Mouse (Mus musculus): ENCODE results near the gene Sfxn2. TPM values are rescaled to one million over a fixed set of nuclear protein-coding genes. Genes with fewer than 3 reads are reported as not detected.

Gene Sfxn2
- polyA plus RNA-seq (2012; rRNA removed) = 26.4 and 26.7 TPM in 2 replicates
- 21.2 and 22.0 TPM in 2 replicates for polyA plus RNA-seq (2014; fragmentation: Nextera tagmentation; extraction: Ambion mirVana)

DNA sequence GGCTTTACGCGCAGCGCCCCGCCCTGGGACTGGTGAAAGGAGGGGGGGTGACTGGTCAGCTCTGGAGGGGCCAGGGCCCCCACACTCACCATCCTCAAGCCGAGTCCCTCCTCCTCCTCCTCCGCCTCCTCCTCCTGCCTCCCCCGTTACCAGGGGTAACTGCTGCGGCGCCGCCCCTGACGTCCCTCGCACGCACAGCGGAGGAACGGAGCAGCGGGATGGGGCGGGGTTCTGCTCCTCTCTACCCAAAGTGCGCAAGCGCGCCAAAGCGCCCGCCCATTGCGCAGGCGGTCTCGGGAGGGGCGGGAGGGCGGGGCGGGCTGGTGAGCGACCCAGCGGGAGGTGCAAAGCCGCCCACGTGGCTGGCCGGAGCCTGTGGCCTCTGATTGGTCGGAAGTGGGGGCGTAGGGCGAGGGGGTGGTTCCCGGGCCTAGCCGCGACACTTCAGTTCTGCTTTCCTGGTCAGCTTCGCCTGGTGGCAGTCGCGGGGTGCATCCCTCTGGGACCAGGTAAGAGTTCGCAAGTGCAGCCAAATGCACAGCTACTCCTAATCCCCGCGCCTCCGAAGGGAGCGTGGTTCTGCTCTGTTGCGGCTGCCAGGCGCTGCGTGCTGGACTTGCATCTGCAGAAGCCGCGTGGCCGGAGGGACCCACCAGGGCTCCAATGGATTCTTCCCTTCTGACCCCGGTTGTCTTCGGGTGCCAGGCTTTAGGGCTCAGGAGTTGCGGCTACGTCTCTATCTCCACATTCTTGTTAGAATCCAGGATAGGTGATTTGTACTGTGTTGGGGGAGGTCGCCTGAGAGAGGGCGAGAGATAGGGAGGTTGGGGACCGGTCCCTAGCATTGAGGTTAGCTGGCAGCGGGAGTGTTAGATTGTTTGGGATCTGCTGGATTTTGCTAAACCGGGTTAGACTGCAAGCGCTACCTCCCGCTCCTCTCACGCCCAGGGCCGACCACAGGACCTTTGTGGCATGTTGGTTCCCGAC is at the start of gene Sfxn2, which contains the start of gene Arl3:
Sfxn2 (plus strand) TSS at position 415 of the 987 bp plus-strand sequence.
Arl3 (minus strand) TSS at position 248 of the 987 bp plus-strand sequence.
- Histone ChIP-seq H3K27ac (replicated peaks; ENCODE audit: low read depth, low read length) (peak within 1 kb of the TSS; percentile 53), H3K4me2 (replicated peaks; ENCODE audit: low read depth, low read length, severe bottlenecking) (peak within 1 kb of the TSS; percentile 84), H3K4me3 (replicated peaks; ENCODE audit: low read length) (peak within 1 kb of the TSS; percentile 77), H3K36me3 (ENCODE audit: control insufficient read depth, insufficient read depth, low read length) (no peaks in the 10 kb centered on the region), H3K9me3 (ENCODE audit: control insufficient read depth, low read length) (no peaks in the 10 kb centered on the region), H3K27me3 (ENCODE audit: control insufficient read depth, insufficient read depth, low read length) (no peaks in the 10 kb centered on the region), H3K4me1 (ENCODE audit: control insufficient read depth, insufficient read depth, low read length) (peaks cover 18% of the 10 kb centered on the region), H3K9ac (ENCODE audit: low read depth, low read length, severe bottlenecking) (peak within 1 kb of the TSS; percentile 69)
- DNase-seq (ENCODE audit: low spot score) (peak; percentile 96), ATAC-seq (ENCODE audit: low FRiP score, low read depth) (peak; percentile 96)
- WGBS = under 1% methylated on average over 63 of the region's 67 CpGs
- peak; percentile 59; the same call in 1 of the 2 replicates for TF ChIP-seq POLR2A (IDR thresholded peaks at IDR 0.05; ENCODE audit: borderline replicate concordance, extremely low read depth, insufficient read depth, insufficient read length)

DNA sequence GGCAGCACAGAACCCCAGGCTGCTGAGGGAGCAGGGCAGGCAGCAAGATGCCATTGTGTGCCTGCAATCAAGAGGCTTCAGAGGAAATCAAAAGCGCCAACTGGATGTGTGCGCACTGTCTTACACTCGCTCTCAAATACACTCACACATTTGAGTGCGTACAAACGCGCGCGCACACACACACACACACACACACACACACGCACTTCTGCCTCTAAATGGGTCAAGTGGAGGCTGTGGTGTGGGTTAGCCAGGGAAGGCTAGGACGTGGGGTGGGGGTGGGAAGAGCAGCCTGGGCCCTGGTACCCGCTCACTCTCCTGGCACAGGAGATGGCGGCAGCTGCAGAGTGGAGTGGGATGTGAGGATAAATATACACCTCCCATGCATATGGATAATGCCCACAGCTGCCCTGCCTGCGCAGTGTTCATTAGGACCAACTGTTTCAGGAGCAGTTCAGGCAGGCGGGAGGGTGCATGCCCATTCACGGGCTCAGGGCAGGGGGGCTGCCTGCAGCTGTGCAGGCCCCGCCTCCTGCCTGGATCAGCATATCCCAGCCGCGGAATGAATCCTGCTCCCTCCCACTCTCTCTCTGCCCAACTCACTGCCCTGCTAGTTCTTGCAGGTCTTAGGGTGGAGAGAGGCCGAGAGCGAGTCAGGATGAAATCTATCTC is 49.5 kb upstream of the Sfxn2 start:
- Histone ChIP-seq H3K4me3 (replicated peaks; ENCODE audit: low read length) (peak overlapping the region; percentile 4), H3K27ac (replicated peaks; ENCODE audit: low read depth, low read length) (0 out of 2 replicates have a peak overlapping the region, but pooled peaks have one; percentile 55), H3K4me2 (replicated peaks; ENCODE audit: low read depth, low read length, severe bottlenecking) (peak overlapping the region; percentile 39), H3K9ac (ENCODE audit: low read depth, low read length, severe bottlenecking) (0 out of 2 replicates have a peak overlapping the region, but pooled peaks have one; percentile 3), H3K9me3 (ENCODE audit: control insufficient read depth, low read length) (no peaks in the 10 kb centered on the region), H3K4me1 (ENCODE audit: control insufficient read depth, insufficient read depth, low read length) (peaks cover 61% of the 10 kb centered on the region), H3K27me3 (ENCODE audit: control insufficient read depth, insufficient read depth, low read length) (no peaks in the 10 kb centered on the region), H3K36me3 (ENCODE audit: control insufficient read depth, insufficient read depth, low read length) (no peaks in the 10 kb centered on the region)
- DNase-seq (ENCODE audit: low spot score) (peak; percentile 84), ATAC-seq (ENCODE audit: low FRiP score, low read depth) (peak; percentile 84)
- WGBS = 4% methylated on average over 20 of the region's 20 CpGs
- no peak for TF ChIP-seq POLR2A (IDR thresholded peaks at IDR 0.05; ENCODE audit: borderline replicate concordance, extremely low read depth, insufficient read depth, insufficient read length)

DNA sequence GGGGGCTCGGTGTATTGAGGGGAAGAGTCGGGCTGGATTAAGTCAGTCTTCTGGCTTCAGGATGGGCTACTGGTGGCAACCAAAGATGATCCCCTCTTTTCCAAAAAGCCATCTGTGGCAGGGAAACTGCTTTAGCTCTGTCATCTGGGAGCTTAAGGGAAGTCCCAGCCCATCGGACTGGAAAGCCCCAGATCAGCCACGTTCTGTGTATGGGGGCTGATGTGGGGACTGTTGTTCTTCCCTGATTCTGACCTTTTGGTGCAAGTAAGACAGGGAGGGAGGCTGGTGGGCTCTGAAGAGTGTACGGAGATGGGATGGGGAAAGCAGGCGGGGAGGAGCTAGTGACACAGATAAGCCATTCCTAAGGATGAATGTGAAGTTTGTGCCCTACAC is 49.0 kb upstream of the Sfxn2 start:
- DNase-seq (ENCODE audit: low spot score) = no peak
- 0 out of 2 replicates have a peak overlapping the region, but pooled peaks have one; percentile 3 for H3K9ac ChIP-seq (ENCODE audit: low read depth, low read length, severe bottlenecking)
- no peaks in the 10 kb centered on the region for H3K36me3 ChIP-seq (ENCODE audit: control insufficient read depth, insufficient read depth, low read length)
- H3K27me3 ChIP-seq (ENCODE audit: control insufficient read depth, insufficient read depth, low read length) = no peaks in the 10 kb centered on the region
- 16% methylated on average over 6 of the region's 6 CpGs for WGBS
- peak overlapping the region; percentile 4; the same call in 1 of the 2 replicates for H3K4me3 ChIP-seq (replicated peaks; ENCODE audit: low read length)
- no peak for TF ChIP-seq POLR2A (IDR thresholded peaks at IDR 0.05; ENCODE audit: borderline replicate concordance, extremely low read depth, insufficient read depth, insufficient read length)
- ATAC-seq (ENCODE audit: low FRiP score, low read depth) = no peak
- no peaks in the 10 kb centered on the region for H3K9me3 ChIP-seq (ENCODE audit: control insufficient read depth, low read length)
- H3K27ac ChIP-seq (replicated peaks; ENCODE audit: low read depth, low read length) = peak overlapping the region; percentile 55; the same call in 1 of the 2 replicates
- H3K4me2 ChIP-seq (replicated peaks; ENCODE audit: low read depth, low read length, severe bottlenecking) = peak overlapping the region; percentile 39
- H3K4me1 ChIP-seq (ENCODE audit: control insufficient read depth, insufficient read depth, low read length) = peaks cover 61% of the 10 kb centered on the region

DNA sequence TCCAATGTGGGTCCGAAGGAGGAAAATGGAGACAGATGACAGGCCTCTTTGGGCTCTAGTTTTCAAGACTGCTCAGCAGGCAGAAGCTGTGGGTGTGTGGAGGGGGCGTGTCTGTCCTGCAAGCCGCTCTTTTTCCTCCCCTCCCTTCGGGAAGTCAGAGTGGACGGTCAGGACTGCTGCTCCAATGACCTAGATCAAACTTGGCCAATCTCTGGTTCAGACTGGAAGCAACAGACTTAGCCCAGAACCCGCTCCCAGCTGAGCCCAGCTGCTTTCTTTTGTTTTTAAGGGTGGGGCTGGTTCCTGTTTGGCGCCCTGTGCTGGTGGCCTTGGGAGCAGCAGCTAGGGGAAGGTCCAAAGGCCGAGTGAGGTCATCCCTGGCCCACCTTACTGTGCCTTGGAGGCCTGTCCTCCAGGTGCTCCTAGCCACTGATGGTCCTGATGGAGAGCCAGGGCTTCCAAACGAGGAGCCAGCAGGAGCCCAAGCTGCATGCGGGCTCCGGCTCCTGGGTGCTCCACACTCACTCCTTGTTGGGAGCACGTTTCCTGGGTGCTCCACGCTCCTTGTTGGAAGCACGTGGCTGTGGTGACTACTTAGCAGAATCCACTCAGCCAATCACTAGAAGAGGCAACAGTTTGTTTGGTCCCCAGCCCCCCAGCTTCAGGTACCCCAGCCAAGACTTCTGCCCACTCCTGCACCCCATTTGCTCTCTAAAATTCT is 48.4 kb upstream of the Sfxn2 start:
- Histone ChIP-seq H3K36me3 (ENCODE audit: control insufficient read depth, insufficient read depth, low read length) (no peaks in the 10 kb centered on the region), H3K27ac (replicated peaks; ENCODE audit: low read depth, low read length) (0 out of 2 replicates have a peak overlapping the region, but pooled peaks have one; percentile 55), H3K4me2 (replicated peaks; ENCODE audit: low read depth, low read length, severe bottlenecking) (peak overlapping the region; percentile 39), H3K9ac (ENCODE audit: low read depth, low read length, severe bottlenecking) (0 out of 2 replicates have a peak overlapping the region, but pooled peaks have one; percentile 3), H3K9me3 (ENCODE audit: control insufficient read depth, low read length) (no peaks in the 10 kb centered on the region), H3K27me3 (ENCODE audit: control insufficient read depth, insufficient read depth, low read length) (no peaks in the 10 kb centered on the region), H3K4me3 (replicated peaks; ENCODE audit: low read length) (0 out of 2 replicates have a peak overlapping the region, but pooled peaks have one; percentile 4), H3K4me1 (ENCODE audit: control insufficient read depth, insufficient read depth, low read length) (peaks cover 66% of the 10 kb centered on the region)
- WGBS = 37% methylated on average over 14 of the region's 14 CpGs
- no peak for TF ChIP-seq POLR2A (IDR thresholded peaks at IDR 0.05; ENCODE audit: borderline replicate concordance, extremely low read depth, insufficient read depth, insufficient read length)
- peak; percentile 51 for DNase-seq (ENCODE audit: low spot score)
- no peak for ATAC-seq (ENCODE audit: low FRiP score, low read depth)
